Mouse (Mus musculus) kidney, postnatal 4 days (tissue): ENCODE data around the gene Rps6kl1.

ENCODE experiments used
- DNase-seq, 2 experiments: peaks; one replicate each; pipeline ENCODE4 v3.0.0; 2021; ENCODE audit warnings: mixed read lengths in 2 of 2

The Rps6kl1 gene

GRCm38 (mm10) chr12:85151002-85151774 lies at the start of gene Rps6kl1:
Rps6kl1 (minus strand) TSS chr12:85151264.
- peak; percentile 48 to 71 for DNase-seq

GRCm38 (mm10) chr12:85199954-85200353 lies 48.9 kb upstream of the Rps6kl1 start:
- no peak for DNase-seq

- peak in 1 of 2 experiments; percentile 46 for DNase-seq
Observed at GRCm38 (mm10) chr12:85197936-85198335, 46.9 kb upstream of the Rps6kl1 start.

GRCm38 (mm10) chr12:85197371-85197770 lies 46.3 kb upstream of the Rps6kl1 start:
- peak in 1 of 2 experiments; percentile 26 for DNase-seq

- DNase-seq: no peak
Observed at GRCm38 (mm10) chr12:85196191-85196590, 45.1 kb upstream of the Rps6kl1 start.

GRCm38 (mm10) chr12:85195086-85195485 lies 44.0 kb upstream of the Rps6kl1 start:
- no peak for DNase-seq

GRCm38 (mm10) chr12:85194623-85195018 lies 43.6 kb upstream of the Rps6kl1 start:
- peak; percentile 87 to 91 for DNase-seq

- no peak for DNase-seq
Observed at GRCm38 (mm10) chr12:85193923-85194622, 43.0 kb upstream of the Rps6kl1 start.

GRCm38 (mm10) chr12:85193146-85193545 lies 42.1 kb upstream of the Rps6kl1 start:
- DNase-seq: no peak

- peak in 1 of 2 experiments; percentile 68 for DNase-seq
Observed at GRCm38 (mm10) chr12:85192461-85193108, 41.5 kb upstream of the Rps6kl1 start.

- no peak for DNase-seq
Observed at GRCm38 (mm10) chr12:85190290-85190689, 39.2 kb upstream of the Rps6kl1 start.

- DNase-seq: no peak
Observed at GRCm38 (mm10) chr12:85186361-85186760, 35.3 kb upstream of the Rps6kl1 start.

- DNase-seq: no peak
Observed at GRCm38 (mm10) chr12:85185810-85186209, 34.7 kb upstream of the Rps6kl1 start.

- DNase-seq: no peak
Observed at GRCm38 (mm10) chr12:85184118-85184517, 33.1 kb upstream of the Rps6kl1 start.

- no peak for DNase-seq
Observed at GRCm38 (mm10) chr12:85182898-85183297, 31.8 kb upstream of the Rps6kl1 start.

GRCm38 (mm10) chr12:85182345-85182643 lies 31.2 kb upstream of the Rps6kl1 start:
- DNase-seq: no peak

GRCm38 (mm10) chr12:85181475-85182344 lies 30.6 kb upstream of the Rps6kl1 start:
- DNase-seq: no peak

- no peak for DNase-seq
Observed at GRCm38 (mm10) chr12:85178294-85178693, 27.2 kb upstream of the Rps6kl1 start.

- DNase-seq: no peak
Observed at GRCm38 (mm10) chr12:85177740-85178239, 26.7 kb upstream of the Rps6kl1 start, which contains the start of gene Pgf. Pgf (minus strand) TSS chr12:85177790.

- peak; percentile 64 to 73 for DNase-seq
Observed at GRCm38 (mm10) chr12:85176846-85177523, 25.9 kb upstream of the Rps6kl1 start.

GRCm38 (mm10) chr12:85175926-85176845 lies 25.1 kb upstream of the Rps6kl1 start:
- peak; percentile 70 to 77 for DNase-seq
